Mouse (Mus musculus) left cerebral cortex, adult 9 months (tissue): ENCODE results near the gene Exosc7.

Experiments used
- DNase-seq, 2 experiments: peaks; one replicate each; pipeline ENCODE4 v3.0.0; 2022; ENCODE audit warnings: low spot score in 2 of 2

Gene Exosc7

GRCm38 (mm10) chr9:123112805-123113521 is at the start of gene Exosc7, which contains the start of gene Zdhhc3:
Gene Exosc7, plus strand, starts transcription at chr9:123113215.
Gene Zdhhc3, minus strand, starts transcription at chr9:123113205.
- peak; percentile 61 to 86 for DNase-seq

GRCm38 (mm10) chr9:123079149-123079548 is 33.9 kb upstream of the Exosc7 start:
- DNase-seq = no peak

- DNase-seq = peak in 1 of 2 experiments; percentile 13
These were observed 32.7 kb upstream of the Exosc7 start for GRCm38 (mm10) chr9:123080355-123080754.

GRCm38 (mm10) chr9:123080796-123081195 is 32.2 kb upstream of the Exosc7 start:
- DNase-seq = no peak

- DNase-seq = no peak
These were observed 27.6 kb upstream of the Exosc7 start for GRCm38 (mm10) chr9:123085373-123085772.

GRCm38 (mm10) chr9:123087558-123087957 is 25.5 kb upstream of the Exosc7 start:
- no peak for DNase-seq

GRCm38 (mm10) chr9:123090844-123091243 is 22.2 kb upstream of the Exosc7 start:
- no peak for DNase-seq

- DNase-seq = no peak
These were observed 13.2 kb upstream of the Exosc7 start for GRCm38 (mm10) chr9:123099631-123100455.

GRCm38 (mm10) chr9:123103425-123103824 is 9.6 kb upstream of the Exosc7 start:
- DNase-seq = no peak

- DNase-seq = no peak
These were observed 8.7 kb upstream of the Exosc7 start for GRCm38 (mm10) chr9:123104362-123104761.

- DNase-seq = no peak
These were observed 5.8 kb upstream of the Exosc7 start for GRCm38 (mm10) chr9:123107186-123107585.

GRCm38 (mm10) chr9:123109188-123109587 is 3.8 kb upstream of the Exosc7 start:
- no peak for DNase-seq

GRCm38 (mm10) chr9:123111751-123112221 is 1.2 kb upstream of the Exosc7 start:
- DNase-seq = no peak

GRCm38 (mm10) chr9:123113931-123114330 is 916 bp downstream of the Exosc7 start:
- DNase-seq = no peak

GRCm38 (mm10) chr9:123115566-123115965 is 2.6 kb downstream of the Exosc7 start:
- no peak for DNase-seq

GRCm38 (mm10) chr9:123123017-123123416 is 10.0 kb downstream of the Exosc7 start:
- DNase-seq = no peak

- no peak for DNase-seq
These were observed 10.8 kb downstream of the Exosc7 start for GRCm38 (mm10) chr9:123123571-123124412.

- no peak for DNase-seq
These were observed 11.5 kb downstream of the Exosc7 start for GRCm38 (mm10) chr9:123124413-123124981.

- DNase-seq = no peak
These were observed 14.6 kb downstream of the Exosc7 start for GRCm38 (mm10) chr9:123127663-123128062.

- DNase-seq = no peak
These were observed 20.0 kb downstream of the Exosc7 start for GRCm38 (mm10) chr9:123132994-123133393.

- DNase-seq = no peak
These were observed 24.1 kb downstream of the Exosc7 start for GRCm38 (mm10) chr9:123136953-123137682.
